Mouse (Mus musculus) bone marrow macrophage, adult 2 months (primary cell): Measurements from ENCODE around the gene Arf3.

Experiments used
- CTCF ChIP-seq: IDR thresholded peaks from 2 replicates; pipeline ENCODE4 v1.5.1; 2012; ENCODE audit warnings: low read depth, mild to moderate bottlenecking, low read length, moderate library complexity
- POLR2A ChIP-seq: IDR thresholded peaks from 2 replicates; pipeline ENCODE4 v1.6.1; 2012; ENCODE audit warnings: mild to moderate bottlenecking, low read depth, low read length, borderline replicate concordance

- TF ChIP-seq CTCF (no peak), POLR2A (no peak)
These were observed 44.1 kb upstream of the Arf3 start for GRCm38 (mm10) chr15:98806809-98807770.
